Mouse (Mus musculus): ENCODE measurements around the gene Phkg2.

Gene Phkg2

DNA sequence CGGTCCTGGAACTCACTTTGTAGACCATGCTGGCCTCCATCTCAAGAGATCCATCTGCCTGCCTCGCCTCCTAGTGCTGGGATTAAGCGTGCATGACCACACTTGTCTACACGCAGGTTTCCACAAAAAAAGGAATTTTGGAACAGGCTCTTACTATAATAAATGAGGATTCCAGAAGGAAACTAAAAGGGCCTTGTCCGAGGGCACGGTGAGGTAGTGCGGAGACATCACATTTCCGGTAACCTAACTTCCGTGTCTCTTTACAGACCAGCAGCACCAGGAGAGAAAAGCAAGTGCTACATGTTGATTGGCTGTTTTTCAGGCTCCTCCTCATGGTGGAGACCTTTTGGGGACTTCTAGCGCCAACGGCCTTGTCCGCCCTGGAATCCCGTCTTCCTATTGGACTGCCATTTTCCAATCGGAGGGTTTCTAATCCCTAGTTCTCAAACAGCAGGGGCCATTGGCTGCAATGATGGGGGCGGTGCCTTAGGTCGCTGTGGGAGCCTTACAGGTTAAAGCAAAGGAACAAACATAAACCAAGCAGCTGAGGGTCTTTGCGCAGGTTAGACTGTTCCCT, at the start of gene Phkg2:
Gene Phkg2, plus strand, starts transcription at position 446 of the 577 bp plus-strand sequence.
- DNase-seq (ENCODE audit: low spot score), result peak; percentile 98

DNA sequence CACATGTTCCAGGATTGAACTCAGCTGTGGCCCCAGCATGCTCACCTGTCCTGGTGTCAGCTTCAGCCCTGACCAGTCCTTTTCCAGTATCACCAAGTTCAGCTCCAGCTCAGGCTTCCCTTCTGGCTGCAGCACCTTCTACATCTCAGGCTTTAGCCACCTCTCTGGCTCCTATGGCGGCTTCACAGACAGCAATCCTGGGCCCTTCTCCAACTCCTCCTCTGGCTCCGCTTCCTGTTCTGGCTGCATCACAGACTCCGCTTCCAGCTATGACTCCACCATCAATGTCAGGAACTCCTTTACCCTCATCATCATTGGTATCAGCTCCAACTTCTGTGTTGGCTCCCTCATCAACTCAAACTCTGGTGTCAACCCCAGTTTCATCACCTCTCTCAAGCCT, 31.5 kb upstream of the Phkg2 start:
- DNase-seq (ENCODE audit: low spot score), result no peak

DNA sequence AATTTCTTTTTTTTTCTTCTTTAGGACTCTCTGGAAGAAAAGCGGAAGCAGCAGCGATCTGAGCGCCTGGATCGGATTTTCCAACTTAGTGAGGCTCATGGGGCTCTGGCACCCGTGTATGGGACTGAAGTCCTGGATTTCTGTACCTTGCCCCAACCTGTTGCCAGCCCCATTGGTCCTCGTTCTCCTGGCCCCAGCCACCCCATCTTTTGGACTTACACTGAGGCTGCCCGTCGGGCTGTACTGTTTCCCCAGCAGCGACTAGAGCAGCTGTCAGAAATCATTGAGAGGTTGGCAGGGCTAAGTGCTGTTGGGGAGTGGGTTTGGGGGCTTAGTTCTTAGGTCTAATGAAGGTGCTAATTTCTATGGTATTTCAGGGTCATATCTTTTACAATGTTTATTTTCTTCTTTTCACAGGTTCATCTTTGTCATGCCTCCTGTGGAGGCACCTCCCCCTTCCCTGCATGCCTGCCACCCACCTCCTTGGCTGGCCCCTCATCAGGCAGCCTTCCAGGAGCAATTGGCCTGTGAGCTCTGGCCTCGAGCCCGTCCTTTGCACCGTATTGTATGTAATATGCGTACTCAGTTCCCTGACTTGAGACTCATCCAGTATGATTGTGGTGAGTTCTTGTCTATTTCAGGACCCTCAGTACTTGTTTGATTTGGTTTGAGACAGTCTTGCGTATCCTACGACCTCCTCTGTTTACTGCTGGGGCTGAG, 23.9 kb upstream of the Phkg2 start:
- no peak for DNase-seq (ENCODE audit: low spot score)

DNA sequence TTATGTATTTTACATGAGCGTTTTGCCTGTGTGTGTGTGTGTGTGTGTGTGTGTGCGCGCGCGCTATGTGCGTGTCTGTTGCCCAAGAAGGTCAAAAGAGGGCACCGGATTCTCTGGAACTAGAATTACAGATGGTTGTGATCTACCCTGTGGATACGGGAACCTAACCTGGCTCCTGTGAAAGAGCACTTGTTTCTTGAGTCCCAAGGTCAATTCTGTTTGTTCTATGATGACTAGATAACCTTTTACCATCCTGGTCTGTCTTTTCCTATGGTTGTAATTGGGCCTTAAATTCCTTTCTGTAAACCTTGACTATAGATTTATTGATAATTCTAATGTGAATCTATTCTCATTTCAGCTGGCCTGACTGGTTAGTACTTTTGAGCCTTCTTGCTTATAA, 21.6 kb upstream of the Phkg2 start:
- DNase-seq (ENCODE audit: low spot score), result no peak

DNA sequence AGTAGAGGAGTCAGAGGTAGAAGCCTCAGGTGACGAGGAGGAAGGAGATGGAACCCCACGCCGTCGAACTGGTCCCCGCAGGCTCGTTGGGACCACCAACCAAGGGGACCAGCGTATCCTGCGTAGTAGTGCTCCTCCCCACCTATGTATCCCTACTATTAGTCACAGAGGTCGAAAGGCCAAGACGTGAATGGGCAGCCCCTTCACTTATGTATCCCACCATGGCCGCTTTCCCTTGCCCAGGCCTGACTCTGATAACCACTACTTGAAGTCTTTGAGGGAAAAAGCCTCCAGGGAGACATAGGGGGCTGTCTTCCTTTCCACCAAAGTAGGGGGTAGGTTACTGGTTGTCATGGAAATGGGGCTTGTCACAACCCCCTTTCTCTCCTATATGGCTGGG, 12.6 kb upstream of the Phkg2 start:
- no peak for DNase-seq (ENCODE audit: low spot score)

DNA sequence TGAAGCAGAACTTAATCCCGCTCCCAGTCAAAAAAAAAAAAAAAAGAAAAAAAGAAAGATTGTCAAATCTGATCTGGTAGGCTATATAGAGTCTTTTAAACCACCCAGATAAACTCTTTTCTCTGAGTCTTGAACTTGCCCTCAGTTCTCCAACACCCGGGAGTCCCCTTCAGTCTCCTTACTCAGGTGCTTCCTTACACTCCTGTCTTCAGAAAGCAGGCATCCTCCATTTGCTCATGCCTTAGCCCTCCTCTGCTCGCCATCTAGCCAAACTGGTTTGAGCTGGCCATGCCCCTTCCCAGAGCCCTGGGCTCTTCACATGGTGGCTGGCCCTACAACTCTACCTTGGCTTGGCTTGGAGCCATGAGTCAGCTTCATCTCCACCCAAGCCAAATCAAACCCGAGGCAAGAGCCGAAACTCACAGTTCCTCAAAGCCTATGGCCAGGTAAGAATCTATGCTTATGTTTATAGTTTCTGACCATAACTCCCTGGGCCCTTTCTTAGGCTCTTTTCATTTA, 11.7 kb upstream of the Phkg2 start, which contains the start of gene Tmem265:
Gene Tmem265, plus strand, starts transcription at position 51 of the 519 bp plus-strand sequence.
- no peak for DNase-seq (ENCODE audit: low spot score)

DNA sequence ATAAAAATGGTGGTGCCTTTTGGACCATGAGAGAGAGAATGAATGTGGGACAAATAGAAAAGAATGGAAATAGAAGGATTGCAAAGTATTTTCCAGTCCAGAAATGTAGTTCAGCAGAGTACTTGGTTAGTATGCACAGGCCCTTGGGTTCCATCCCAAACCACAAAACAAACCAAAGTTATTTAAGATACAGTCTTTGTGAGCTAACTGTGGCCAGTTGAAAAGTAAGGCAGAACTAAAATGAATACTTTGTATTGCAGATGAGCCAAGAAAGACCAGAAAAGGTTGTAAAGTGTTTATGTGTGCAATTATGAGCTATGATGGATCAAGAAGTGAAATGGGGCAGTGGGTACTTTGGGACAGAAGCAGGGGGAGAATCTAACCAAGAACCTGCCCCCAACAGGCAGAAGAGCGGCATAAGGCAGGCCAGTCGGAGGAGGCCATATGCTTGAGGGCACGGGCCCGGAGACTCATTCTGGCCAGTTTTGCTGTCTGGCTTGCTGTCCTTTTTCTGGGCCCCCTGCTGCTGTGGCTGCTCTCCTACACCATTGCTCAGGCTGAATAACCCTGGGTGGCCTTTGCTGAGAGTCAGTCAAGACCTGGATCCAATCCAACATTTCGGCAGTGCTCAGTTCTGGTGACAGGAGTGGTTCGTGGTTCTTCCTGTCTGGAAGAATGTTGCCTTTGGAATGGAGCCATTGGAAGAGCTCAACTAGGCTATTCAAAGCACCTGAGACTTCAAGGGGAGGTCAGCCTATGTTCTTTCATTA, 8.6 kb upstream of the Phkg2 start:
- no peak for DNase-seq (ENCODE audit: low spot score)

DNA sequence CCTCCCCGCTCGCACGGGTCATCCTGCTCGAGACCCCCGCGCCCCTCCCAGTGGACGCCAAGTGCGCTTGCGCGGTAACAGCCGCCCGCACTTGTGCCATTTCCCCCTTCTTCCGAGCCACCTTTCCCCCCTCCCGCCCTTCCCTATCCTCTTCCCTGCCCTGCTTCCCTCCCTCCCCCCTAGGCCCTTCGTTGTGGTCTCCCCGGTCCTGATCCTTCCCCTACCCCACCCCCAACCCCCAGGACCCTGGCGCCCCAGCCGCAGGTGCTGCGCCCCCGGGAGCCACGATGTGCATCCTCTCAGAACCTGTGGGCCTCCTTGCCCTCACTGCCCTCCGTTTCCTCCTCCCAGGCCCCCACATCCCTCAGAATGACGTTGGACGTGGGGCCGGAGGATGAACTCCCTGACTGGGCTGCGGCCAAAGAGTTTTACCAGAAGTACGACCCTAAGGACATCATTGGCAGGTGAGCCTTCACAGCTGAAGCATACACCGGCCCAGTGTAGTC, 416 bp downstream of the Phkg2 start:
- peak; percentile 19 for DNase-seq (ENCODE audit: low spot score)

DNA sequence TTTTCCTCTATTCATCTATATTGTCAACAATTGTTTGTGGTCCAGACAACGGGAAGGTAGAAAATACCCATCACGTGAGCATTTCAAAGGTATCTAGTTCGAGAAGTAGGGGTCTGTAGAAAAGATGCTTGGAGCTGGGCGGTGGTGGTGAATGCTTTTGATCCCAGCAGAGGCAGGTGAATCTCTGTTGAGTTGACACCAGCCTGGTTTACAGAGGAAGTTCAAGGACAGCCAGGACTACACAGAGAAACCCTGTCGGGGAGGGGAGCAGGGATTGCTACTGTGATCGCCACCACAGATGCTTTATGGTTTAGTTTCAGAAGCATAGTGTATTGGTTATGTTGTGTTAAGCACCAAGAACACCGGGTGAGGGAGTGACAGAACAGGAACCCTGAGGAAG, 975 bp downstream of the Phkg2 start:
- DNase-seq (ENCODE audit: low spot score), result no peak

DNA sequence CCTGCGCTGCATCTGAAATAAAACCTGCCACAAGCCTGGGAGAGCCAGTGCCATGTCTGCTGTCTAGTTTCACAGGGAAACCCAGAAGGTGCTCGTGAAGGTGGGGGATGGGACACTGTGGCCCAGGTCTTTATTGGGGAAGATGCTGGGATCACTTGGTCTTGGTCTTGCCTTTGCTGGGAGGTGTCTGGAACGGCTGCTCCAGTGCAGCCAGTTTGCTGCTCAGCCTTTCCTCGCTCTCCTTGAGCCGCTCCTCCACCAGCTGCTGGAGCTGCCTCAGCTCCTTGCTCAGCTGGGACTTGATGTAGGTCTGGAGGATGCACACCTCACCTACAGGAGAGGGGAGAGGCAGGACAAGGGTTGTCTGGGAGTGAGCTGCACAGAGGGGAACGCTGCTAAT, 10.1 kb downstream of the Phkg2 start:
- no peak for DNase-seq (ENCODE audit: low spot score)

DNA sequence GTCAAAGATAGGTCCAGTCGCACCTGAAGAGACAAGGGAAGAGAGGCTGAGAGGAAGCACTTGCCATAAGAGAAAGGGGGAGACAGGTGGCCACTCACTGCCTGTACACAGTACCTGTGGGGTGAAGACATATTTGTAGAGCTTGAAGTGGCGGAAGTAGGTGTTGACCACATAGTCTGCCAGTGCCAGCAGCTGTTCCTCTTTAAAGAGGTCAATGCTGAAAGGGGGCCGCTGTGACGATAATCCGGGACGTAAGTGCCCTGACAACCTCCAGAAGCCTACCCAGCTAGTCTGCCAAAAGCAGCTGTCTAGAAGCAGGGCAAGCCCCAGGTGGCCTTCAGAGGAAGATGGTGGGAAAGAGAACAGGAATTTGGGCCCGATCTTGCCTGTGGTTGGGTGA, 11.9 kb downstream of the Phkg2 start:
- no peak for DNase-seq (ENCODE audit: low spot score)

DNA sequence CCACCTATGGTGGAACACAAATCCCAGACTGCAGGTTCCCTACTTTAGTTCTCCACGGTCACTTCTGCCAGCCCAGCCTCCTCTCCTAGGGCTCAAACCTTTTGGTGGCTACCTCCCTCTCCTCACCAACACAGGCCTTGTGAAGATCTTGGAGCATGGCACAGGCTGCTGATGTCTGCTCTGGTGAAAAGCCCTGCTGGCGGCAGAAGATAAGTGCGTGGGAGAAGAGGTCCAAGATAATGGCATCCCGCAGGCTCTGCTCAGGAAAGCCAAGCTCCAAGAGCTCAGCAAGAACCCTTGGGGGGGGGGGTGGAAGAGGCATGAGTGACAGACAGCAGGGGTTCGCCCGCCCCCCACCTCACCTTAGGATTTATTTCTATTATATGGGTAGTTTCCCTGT, 13.0 kb downstream of the Phkg2 start:
- DNase-seq (ENCODE audit: low spot score), result no peak

DNA sequence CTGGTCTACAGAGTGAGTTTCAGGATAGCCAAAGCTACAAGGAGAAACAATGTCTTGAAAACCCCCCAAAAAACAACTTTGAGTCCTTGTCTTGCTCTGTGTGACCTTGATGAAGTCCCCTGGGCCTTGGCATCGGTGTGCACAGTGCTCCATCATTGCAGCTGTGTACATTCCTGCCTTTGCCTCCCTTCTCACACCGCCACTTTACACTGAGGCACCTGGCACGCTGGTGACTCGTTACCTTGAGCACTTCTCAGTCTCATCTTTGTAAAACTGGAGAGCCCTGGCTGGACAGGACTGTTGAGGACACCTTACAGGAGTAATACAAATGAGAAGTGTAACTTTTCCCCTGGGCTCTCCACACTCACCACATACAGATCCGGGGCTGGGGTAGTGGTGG, 14.1 kb downstream of the Phkg2 start:
- DNase-seq (ENCODE audit: low spot score), result no peak

DNA sequence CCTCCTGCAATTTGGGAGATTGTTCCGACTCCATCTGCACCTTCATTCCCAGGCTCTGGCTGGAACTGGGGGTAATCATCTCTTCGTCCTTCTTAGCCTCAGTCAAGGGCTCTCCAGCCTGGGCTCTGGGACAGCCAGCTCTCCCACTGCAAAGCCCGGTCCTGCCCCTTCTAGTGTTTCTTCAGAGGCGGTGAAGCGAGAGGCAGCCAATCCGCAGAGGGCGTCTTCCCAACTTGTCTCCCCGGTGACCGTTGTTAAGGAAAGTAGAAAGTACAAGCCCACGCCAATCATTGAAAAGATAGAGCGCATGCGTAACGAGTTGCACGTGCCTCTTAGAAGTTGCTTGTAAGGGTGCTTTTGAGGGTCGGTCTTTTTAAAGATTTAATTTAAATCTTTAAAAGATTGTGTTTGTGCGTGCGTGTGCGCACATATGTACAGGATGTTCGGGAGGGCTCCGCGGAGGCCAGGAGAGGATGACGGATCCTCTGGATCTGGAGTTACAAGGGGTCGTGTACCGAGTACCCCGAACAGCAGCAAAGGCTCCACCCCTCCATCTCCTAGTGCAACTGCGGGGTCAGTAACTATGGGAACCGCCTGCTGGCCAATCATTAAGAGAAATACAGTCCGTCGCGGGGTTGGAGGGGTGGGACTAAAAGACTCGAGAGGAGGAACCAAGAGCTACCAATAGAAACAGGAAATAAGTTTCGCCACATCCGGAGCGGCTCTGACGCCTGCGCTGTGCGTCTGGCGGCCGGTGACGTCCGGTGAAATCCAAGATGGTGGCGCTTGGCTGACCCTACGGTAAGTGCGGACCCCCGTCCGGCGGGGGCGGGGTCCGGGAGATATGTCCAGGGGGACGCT, 15.1 kb downstream of the Phkg2 start, which contains the start of the genes Ccdc189 and Rnf40:
Gene Ccdc189, minus strand, starts transcription at position 585 of the 861 bp plus-strand sequence.
Gene Rnf40, plus strand, starts transcription at position 757 of the 861 bp plus-strand sequence.
- peak; percentile 99 for DNase-seq (ENCODE audit: low spot score)

DNA sequence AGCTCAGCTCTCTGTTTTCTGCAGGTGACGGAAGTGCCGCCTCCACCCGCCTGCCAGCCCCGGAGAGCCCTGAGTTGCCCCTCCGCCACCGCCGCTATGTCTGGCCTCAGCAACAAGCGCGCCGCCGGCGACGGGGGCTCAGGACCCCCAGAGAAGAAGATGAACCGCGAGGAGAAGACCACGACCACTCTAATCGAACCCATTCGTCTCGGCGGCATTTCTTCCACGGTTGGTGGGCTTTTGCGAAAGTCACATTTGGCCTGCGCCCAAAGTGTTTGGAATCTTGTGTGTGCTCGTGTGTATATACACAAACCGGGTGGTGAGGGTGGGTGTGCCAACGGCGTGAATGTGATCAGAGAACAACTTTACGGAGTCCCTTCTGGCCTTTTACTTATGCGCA, 15.8 kb downstream of the Phkg2 start:
- no peak for DNase-seq (ENCODE audit: low spot score)

DNA sequence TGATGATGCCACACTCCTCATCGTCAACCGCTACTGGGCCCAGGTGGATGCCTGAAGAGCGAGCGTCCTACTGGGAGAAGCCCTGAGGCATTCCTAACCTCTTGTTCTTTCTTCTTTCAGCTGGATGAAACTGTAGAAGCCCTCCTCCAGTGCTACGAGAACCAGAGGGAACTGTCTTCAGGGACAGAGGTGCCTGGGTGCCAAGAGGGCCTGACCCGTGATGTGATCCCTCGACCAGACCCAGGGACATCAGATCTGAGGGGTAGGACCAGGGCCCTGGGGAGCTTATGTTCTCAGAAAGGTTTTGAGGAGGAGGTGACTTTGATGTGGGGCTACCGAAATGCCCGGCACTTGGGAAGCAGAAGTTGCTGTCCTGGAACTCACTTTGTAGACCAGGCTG, 16.5 kb downstream of the Phkg2 start:
- DNase-seq (ENCODE audit: low spot score), result no peak

DNA sequence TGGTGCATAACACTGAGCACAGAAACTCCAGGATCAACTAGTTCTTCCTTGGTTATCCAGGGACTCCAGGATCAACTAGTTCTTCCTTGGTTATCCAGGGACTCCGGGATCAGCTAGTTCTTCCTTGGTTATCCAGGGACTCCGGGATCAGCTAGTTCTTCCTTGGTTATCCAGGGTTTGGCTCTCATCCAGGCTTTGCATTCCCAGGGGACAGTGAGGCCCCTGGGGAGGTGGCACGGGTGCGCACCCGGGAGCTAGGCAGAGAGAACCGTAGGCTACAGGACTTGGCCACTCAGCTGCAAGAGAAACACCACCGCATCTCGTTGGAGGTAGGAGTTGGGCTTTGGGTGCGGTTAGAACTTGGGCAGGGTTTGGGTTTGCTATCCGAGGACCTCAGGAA, 18.0 kb downstream of the Phkg2 start:
- DNase-seq (ENCODE audit: low spot score), result no peak

DNA sequence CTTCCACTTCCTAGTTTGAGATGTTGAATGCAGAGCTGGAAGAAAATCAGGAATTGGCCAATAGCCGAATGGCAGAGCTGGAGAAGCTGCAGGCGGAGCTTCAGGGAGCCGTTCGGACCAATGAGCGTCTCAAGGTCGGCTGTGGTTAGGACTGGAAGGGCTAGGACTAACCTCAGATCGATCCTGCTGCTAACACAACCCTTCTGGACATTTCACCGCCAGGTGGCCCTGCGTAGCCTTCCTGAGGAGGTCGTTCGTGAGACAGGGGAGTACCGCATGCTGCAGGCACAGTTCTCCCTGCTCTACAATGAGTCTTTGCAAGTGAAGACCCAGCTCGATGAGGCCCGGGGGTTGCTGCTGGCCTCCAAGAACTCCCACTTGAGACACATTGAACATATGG, 19.4 kb downstream of the Phkg2 start:
- no peak for DNase-seq (ENCODE audit: low spot score)

DNA sequence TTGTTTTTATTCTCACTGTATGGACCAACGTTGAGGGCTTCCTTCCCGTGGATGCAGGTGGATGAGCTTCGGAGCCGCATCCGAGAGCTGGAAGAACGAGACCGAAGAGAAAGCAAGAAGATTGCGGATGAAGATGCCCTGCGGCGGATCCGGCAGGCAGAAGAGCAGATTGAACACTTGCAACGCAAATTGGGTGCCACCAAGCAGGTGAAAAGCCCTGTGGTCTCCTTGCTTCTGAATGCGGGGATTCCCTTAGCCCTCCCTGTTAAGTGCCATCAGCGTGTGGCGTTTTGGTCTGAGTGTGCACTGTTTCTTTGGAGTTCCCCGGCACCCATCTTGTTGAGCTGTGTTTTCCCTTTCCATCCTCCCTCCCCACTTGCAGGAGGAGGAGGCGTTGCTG, 23.6 kb downstream of the Phkg2 start:
- DNase-seq (ENCODE audit: low spot score), result no peak

DNA sequence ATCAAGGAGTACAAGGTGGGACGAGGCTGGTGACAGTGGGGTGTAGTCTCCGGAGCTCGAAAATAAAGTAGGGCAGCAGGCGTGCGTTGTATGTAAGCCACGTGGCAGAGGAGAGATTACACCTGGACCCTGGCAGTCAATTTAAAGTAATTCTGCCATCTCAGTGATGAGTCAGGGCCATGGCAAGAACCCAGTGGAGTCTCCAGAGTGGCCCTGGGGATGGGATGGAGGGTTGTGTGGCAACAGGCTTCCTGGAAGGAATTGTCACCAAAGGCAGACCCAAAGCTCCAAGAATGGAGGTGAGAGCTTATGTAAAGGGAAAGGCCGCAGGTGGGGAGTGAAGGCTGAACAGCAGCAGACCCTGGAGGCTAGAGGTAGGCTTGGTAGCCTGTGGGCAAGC, 27.5 kb downstream of the Phkg2 start:
- DNase-seq (ENCODE audit: low spot score), result no peak

DNA sequence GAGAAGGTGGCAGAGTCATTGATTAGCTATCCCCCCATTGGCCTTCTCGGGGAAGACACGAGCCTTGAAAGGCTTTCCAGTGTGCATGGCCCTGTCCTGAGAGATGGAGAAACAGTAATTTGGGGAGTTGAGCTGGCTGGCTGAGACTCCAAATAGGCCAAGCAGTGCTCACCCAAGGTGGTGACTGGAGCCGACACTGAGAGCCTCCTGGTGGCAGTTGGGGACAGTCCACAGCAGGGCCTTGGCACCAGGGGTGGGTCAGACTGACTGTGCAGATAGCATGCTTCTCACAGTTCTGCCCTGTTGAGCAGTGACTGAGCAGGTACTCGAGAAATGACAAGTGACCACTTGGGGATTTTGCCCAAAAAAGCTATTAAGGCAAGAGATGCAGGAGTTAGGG, 28.6 kb downstream of the Phkg2 start:
- DNase-seq (ENCODE audit: low spot score), result no peak

DNA sequence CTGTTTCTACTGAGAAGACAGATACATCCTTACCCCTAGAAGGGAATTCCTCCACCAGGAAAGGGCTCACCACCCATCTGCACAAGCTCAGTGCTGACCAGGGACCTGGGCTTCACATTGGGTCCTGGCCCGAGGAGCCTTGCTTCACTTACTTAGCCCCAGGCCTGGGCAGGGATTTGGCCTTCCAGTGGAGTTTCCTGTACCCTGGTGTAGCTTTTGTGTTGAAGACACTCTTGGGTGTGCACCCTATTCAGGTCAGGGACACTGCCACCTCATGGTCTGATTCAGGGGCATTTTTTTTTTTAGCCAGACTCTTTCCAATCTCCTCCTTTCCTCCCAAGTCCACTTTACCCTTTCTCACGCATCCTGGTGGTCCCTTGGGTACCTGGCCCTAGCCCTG, 29.8 kb downstream of the Phkg2 start:
- DNase-seq (ENCODE audit: low spot score), result no peak

All from embryo, embryonic 10.5 days (tissue).